Mouse (Mus musculus) cerebellum, adult 2 months (tissue): Measurements from ENCODE around the gene Rgmb.

Source experiments
- CTCF ChIP-seq: fragments of 200-500 bp; IDR thresholded peaks from 2 replicates; pipeline ENCODE4 v1.5.1; 2011; ENCODE audit warnings: low read depth, mild to moderate bottlenecking, control low read depth, low read length, moderate library complexity, borderline replicate concordance; ENCODE audit not compliant: insufficient read depth
- POLR2A ChIP-seq: fragments of 200-500 bp; IDR thresholded peaks from 2 replicates; pipeline ENCODE4 v1.6.1; 2011; ENCODE audit warnings: low read length, control low read depth, borderline replicate concordance; ENCODE audit not compliant: insufficient read depth

DNA sequence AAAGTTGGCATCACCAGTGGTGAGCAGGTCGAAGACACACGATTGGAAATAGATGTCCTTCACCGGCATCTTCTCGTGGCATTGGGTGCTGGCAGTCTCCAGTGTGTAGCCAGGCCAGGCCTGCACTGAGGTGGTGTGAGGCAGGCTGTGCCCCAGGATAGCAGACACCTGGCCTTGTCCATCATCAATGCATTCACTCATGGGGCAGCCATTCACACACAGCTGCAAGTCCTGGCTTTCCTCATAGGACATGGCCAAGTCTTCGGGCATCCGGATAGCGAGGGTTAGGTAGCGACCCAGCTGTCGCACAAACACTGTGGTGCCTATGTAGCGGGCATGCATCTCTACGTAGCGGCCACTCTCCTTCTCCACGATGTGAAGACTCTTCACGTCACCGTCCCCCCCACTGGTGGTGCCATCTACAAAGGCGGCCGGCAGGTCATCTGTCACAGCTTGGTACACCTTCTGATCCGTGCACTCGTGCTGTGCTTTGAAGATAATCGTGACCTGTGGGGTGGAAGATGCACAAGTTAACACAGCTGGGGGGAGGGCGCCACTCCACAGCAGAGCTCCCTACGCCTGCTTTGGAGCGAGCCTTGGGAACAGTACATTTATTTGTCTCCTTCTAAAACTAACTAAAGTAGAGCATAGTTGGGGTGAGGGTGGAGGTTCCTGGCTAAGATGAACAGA lies 23.4 kb downstream of the Rgmb start:
- no peak for TF ChIP-seq POLR2A
- TF ChIP-seq CTCF = no peak
